Mouse (Mus musculus) layer of hippocampus, postnatal 36 days (tissue): Measurements from ENCODE around the gene Aadacl2. TPM values are rescaled to one million over a fixed set of nuclear protein-coding genes. Genes with fewer than 3 reads are reported as not detected.

Experiments used
- DNase-seq, 2 experiments: peaks; one replicate each; pipeline ENCODE4 v3.0.0; 2022
- total RNA-seq, 2 experiments: library from RNA; stranded (reverse); gene quantifications; 2 replicates each; pipeline ENCODE4 v1.2.3; 2021

The Aadacl2 gene
- total RNA-seq: not detected

- DNase-seq: no peak
Measured at GRCm38 (mm10) chr3:60006443-60006842, at the start of gene Aadacl2. Gene Aadacl2, plus strand, starts transcription at chr3:60006743.

- DNase-seq: no peak
Measured at GRCm38 (mm10) chr3:59970891-59971290, 35.7 kb upstream of the Aadacl2 start.

GRCm38 (mm10) chr3:59974591-59974990 is 32.0 kb upstream of the Aadacl2 start:
- no peak for DNase-seq

DNA sequence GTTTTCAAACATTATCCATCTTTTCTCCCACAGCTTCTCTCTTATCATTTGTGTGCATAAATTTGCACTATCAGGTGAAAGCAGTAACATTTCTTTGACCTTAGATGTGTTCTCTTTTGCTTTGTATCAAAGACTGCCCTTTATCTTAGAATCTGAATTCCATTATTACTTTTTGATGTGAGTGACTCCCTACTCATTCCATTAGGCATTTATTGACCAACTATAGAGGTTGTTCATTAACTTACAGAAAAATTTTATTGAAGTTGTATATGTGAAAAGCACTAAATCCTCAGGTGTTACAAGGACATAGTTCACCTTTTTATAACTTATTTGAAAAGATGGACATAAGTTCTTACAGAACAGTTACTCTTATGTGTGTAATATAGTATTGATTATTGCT is 2.9 kb upstream of the Aadacl2 start:
- DNase-seq: no peak

GRCm38 (mm10) chr3:60025417-60025816 is 18.9 kb downstream of the Aadacl2 start, which contains the start of gene Aadac:
Gene Aadac, plus strand, starts transcription at chr3:60025717.
- DNase-seq: no peak

DNA sequence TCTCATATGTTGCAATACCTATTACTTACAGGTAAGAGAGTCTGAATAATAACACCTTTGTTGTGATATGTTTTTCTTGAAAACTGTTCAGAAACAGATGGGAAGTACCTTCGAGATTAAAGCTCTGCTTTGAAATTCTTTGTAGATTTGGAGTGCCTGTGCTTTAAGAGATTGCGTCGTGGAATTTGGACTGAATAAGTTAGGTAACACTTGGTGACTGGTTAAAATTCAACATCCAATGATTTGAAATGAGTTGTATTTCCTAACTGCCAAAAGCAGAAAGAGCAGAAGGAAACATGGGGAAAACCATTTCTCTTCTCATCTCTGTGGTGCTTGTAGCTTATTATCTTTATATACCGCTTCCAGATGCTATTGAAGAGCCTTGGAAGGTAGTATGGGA is 25.0 kb downstream of the Aadacl2 start:
- DNase-seq: no peak

- no peak for DNase-seq
Measured at GRCm38 (mm10) chr3:60046221-60046913, 39.8 kb downstream of the Aadacl2 start.

GRCm38 (mm10) chr3:60053231-60053927 is 46.8 kb downstream of the Aadacl2 start:
- DNase-seq: no peak

DNA sequence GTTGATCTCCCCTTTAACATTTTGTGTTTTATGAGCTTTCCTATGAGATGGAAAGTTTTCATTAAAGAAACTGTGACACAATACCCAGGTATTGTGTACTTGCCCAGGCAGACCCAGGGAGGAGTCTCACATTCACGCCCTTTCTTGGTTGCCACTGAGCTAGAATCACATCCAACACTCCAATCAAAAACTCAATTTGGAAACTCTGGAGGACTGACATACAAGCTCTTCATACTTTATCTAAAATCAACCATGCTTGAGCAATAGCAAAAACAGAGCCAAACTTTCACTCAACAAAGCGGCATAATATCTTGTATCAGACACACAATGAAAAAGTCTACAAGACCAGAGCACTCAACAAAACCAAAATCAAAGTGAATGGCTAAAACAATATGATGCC is 47.4 kb downstream of the Aadacl2 start:
- DNase-seq: no peak

DNA sequence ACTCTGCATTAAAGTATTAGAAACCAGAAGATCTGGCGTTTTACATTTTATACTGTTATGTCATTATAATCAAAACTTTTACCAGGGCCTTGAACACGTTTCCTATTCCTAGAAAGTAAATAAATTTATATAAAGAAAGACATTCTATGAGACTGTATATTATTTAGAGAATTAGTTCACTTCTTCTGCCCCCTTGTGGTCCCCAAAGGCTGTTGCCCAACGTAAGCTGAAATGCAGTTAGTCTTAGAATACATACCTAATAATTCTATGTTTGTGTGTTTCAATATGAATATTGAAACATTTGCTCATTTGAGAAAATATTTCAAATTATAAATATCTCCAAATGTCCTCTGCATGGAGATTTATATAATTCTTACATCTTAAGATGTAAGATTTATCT is 49.9 kb downstream of the Aadacl2 start:
- no peak for DNase-seq

- no peak for DNase-seq
Measured at GRCm38 (mm10) chr3:60057070-60057808, 50.7 kb downstream of the Aadacl2 start.

DNA sequence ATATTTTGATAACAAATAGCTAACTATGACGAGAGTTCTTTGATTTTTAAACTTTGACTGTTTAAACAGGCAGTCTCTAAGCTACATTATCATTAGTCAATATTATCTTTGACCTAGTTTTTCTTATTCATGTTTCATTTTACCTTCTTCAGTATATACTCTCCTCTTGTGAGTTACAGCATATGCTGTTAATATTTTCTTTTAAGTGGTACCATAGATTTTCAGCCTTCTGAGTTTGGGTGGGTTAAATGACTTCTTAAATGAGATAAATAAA is 51.2 kb downstream of the Aadacl2 start:
- DNase-seq: no peak

Other genes with a start within 250 kb of the Aadacl2 start
- not detected for gene Gm8298, start 145.7 kb upstream of the Aadacl2 start, total RNA-seq
- not detected for gene C130079G13Rik, start 81.5 kb upstream of the Aadacl2 start, total RNA-seq
- not detected for gene Aadac, start 19.0 kb downstream of the Aadacl2 start, total RNA-seq
- not detected for gene Sucnr1, start 75.1 kb downstream of the Aadacl2 start, total RNA-seq